Mouse (Mus musculus): Measurements from ENCODE around the gene Pde1a. TPM values are rescaled to one million over a fixed set of nuclear protein-coding genes. Genes with fewer than 3 reads are reported as not detected.

The Pde1a gene
- polyA plus RNA-seq, 1 experiment from 2014 or later: 21.5 TPM

- H3K4me3 ChIP-seq (ENCODE audit: low read depth, low read length): no peak overlapping the region
- ATAC-seq (ENCODE audit: low FRiP score, low TSS enrichment) (no peak), DNase-seq (ENCODE audit: low spot score) (no peak)
- no peaks in the 10 kb centered on the region for H3K9me3 ChIP-seq (ENCODE audit: control insufficient read depth, low read length)
- no peak for TF ChIP-seq EP300 (optimal IDR thresholded peaks at IDR 0.05)
- no peak for TF ChIP-seq CTCF (IDR thresholded peaks at IDR 0.05; ENCODE audit: low read depth)
- H3K4me1 ChIP-seq (replicated peaks; ENCODE audit: control insufficient read depth, insufficient read depth): no peaks in the 10 kb centered on the region
- no peaks in the 10 kb centered on the region for H3K36me3 ChIP-seq (ENCODE audit: control insufficient read depth, insufficient read depth, low read length)
- H3K4me2 ChIP-seq (replicated peaks; ENCODE audit: low read depth): no peak overlapping the region
- no peak overlapping the region for H3K27ac ChIP-seq (replicated peaks)
- no peak overlapping the region for H3K9ac ChIP-seq (ENCODE audit: low read length)
- WGBS: 42% methylated on average over 3 of the region's 3 CpGs
- no peaks in the 10 kb centered on the region for H3K27me3 ChIP-seq (ENCODE audit: control insufficient read depth, insufficient read depth, low read length)
Observed at GRCm38 (mm10) chr2:80069745-80070144, 59.5 kb downstream of the Pde1a start.

GRCm38 (mm10) chr2:80066449-80066848 is 62.8 kb downstream of the Pde1a start:
- Histone ChIP-seq H3K36me3 (ENCODE audit: control insufficient read depth, insufficient read depth, low read length) (no peaks in the 10 kb centered on the region), H3K9me3 (ENCODE audit: control insufficient read depth, low read length) (no peaks in the 10 kb centered on the region), H3K4me1 (replicated peaks; ENCODE audit: control insufficient read depth, insufficient read depth) (no peaks in the 10 kb centered on the region), H3K4me2 (replicated peaks; ENCODE audit: low read depth) (no peak overlapping the region), H3K9ac (ENCODE audit: low read length) (no peak overlapping the region), H3K27me3 (ENCODE audit: control insufficient read depth, insufficient read depth, low read length) (no peaks in the 10 kb centered on the region), H3K4me3 (ENCODE audit: low read depth, low read length) (no peak overlapping the region), H3K27ac (replicated peaks) (no peak overlapping the region)
- DNase-seq (ENCODE audit: low spot score) (no peak), ATAC-seq (ENCODE audit: low FRiP score, low TSS enrichment) (no peak)
- TF ChIP-seq EP300 (optimal IDR thresholded peaks at IDR 0.05) (no peak), CTCF (IDR thresholded peaks at IDR 0.05; ENCODE audit: low read depth) (no peak)
- WGBS: 70% methylated on average over 4 of the region's 4 CpGs

GRCm38 (mm10) chr2:80056062-80056461 is 73.2 kb downstream of the Pde1a start:
- no peaks in the 10 kb centered on the region for H3K27me3 ChIP-seq (ENCODE audit: control insufficient read depth, insufficient read depth, low read length)
- no peak overlapping the region for H3K9ac ChIP-seq (ENCODE audit: low read length)
- H3K9me3 ChIP-seq (ENCODE audit: control insufficient read depth, low read length): no peaks in the 10 kb centered on the region
- H3K4me3 ChIP-seq (ENCODE audit: low read depth, low read length): no peak overlapping the region
- H3K36me3 ChIP-seq (ENCODE audit: control insufficient read depth, insufficient read depth, low read length): no peaks in the 10 kb centered on the region
- no peak for DNase-seq (ENCODE audit: low spot score)
- ATAC-seq (ENCODE audit: low FRiP score, low TSS enrichment): no peak
- no peak overlapping the region for H3K27ac ChIP-seq (replicated peaks)
- H3K4me1 ChIP-seq (replicated peaks; ENCODE audit: control insufficient read depth, insufficient read depth): no peaks in the 10 kb centered on the region
- TF ChIP-seq EP300 (optimal IDR thresholded peaks at IDR 0.05) (no peak), CTCF (IDR thresholded peaks at IDR 0.05; ENCODE audit: low read depth) (no peak)
- no peak overlapping the region for H3K4me2 ChIP-seq (replicated peaks; ENCODE audit: low read depth)

- no peak for TF ChIP-seq CTCF (IDR thresholded peaks at IDR 0.05; ENCODE audit: low read depth)
- TF ChIP-seq EP300 (optimal IDR thresholded peaks at IDR 0.05): peak; percentile 65
- no peak overlapping the region for H3K4me2 ChIP-seq (replicated peaks; ENCODE audit: low read depth)
- H3K27ac ChIP-seq (replicated peaks): no peak overlapping the region
- no peaks in the 10 kb centered on the region for H3K27me3 ChIP-seq (ENCODE audit: control insufficient read depth, insufficient read depth, low read length)
- no peak for ATAC-seq (ENCODE audit: low FRiP score, low TSS enrichment)
- H3K4me3 ChIP-seq (ENCODE audit: low read depth, low read length): no peak overlapping the region
- WGBS: 29% methylated on average over 3 of the region's 3 CpGs
- H3K9ac ChIP-seq (ENCODE audit: low read length): no peak overlapping the region
- H3K36me3 ChIP-seq (ENCODE audit: control insufficient read depth, insufficient read depth, low read length): no peaks in the 10 kb centered on the region
- no peaks in the 10 kb centered on the region for H3K4me1 ChIP-seq (replicated peaks; ENCODE audit: control insufficient read depth, insufficient read depth)
- no peaks in the 10 kb centered on the region for H3K9me3 ChIP-seq (ENCODE audit: control insufficient read depth, low read length)
- DNase-seq (ENCODE audit: low spot score): no peak
Observed at GRCm38 (mm10) chr2:80054042-80054441, 75.2 kb downstream of the Pde1a start.

- no peak overlapping the region for H3K27ac ChIP-seq (replicated peaks)
- H3K36me3 ChIP-seq (ENCODE audit: control insufficient read depth, insufficient read depth, low read length): no peaks in the 10 kb centered on the region
- H3K4me1 ChIP-seq (replicated peaks; ENCODE audit: control insufficient read depth, insufficient read depth): no peaks in the 10 kb centered on the region
- no peak for TF ChIP-seq CTCF (IDR thresholded peaks at IDR 0.05; ENCODE audit: low read depth)
- TF ChIP-seq EP300 (optimal IDR thresholded peaks at IDR 0.05): no peak
- no peaks in the 10 kb centered on the region for H3K27me3 ChIP-seq (ENCODE audit: control insufficient read depth, insufficient read depth, low read length)
- no peak overlapping the region for H3K9ac ChIP-seq (ENCODE audit: low read length)
- 67% methylated on average over 4 of the region's 4 CpGs for WGBS
- DNase-seq (ENCODE audit: low spot score) (no peak), ATAC-seq (ENCODE audit: low FRiP score, low TSS enrichment) (no peak)
- H3K4me2 ChIP-seq (replicated peaks; ENCODE audit: low read depth): no peak overlapping the region
- H3K4me3 ChIP-seq (ENCODE audit: low read depth, low read length): no peak overlapping the region
- H3K9me3 ChIP-seq (ENCODE audit: control insufficient read depth, low read length): no peaks in the 10 kb centered on the region
Observed at GRCm38 (mm10) chr2:80046751-80047513, 82.3 kb downstream of the Pde1a start.

- DNase-seq (ENCODE audit: low spot score): no peak
- H3K9ac ChIP-seq (ENCODE audit: low read length): peak overlapping the region; percentile 57
- no peak for TF ChIP-seq CTCF (IDR thresholded peaks at IDR 0.05; ENCODE audit: low read depth)
- no peak for TF ChIP-seq EP300 (optimal IDR thresholded peaks at IDR 0.05)
- H3K9me3 ChIP-seq (ENCODE audit: control insufficient read depth, low read length): no peaks in the 10 kb centered on the region
- peak overlapping the region; percentile 61 for H3K27ac ChIP-seq (replicated peaks)
- H3K4me1 ChIP-seq (replicated peaks; ENCODE audit: control insufficient read depth, insufficient read depth): no peaks in the 10 kb centered on the region
- peak overlapping the region; percentile 47 for H3K4me3 ChIP-seq (ENCODE audit: low read depth, low read length)
- H3K4me2 ChIP-seq (replicated peaks; ENCODE audit: low read depth): peak overlapping the region; percentile 51
- peak; percentile 76; the same call in 1 of the 2 replicates for ATAC-seq (ENCODE audit: low FRiP score, low TSS enrichment)
- no peaks in the 10 kb centered on the region for H3K27me3 ChIP-seq (ENCODE audit: control insufficient read depth, insufficient read depth, low read length)
- H3K36me3 ChIP-seq (ENCODE audit: control insufficient read depth, insufficient read depth, low read length): no peaks in the 10 kb centered on the region
- WGBS: 31% methylated on average over 10 of the region's 10 CpGs
Observed at GRCm38 (mm10) chr2:80038642-80039445, 90.4 kb downstream of the Pde1a start.
